11 mouse cellular contexts compared by ENCODE assay signal in the genomic region with DNA sequence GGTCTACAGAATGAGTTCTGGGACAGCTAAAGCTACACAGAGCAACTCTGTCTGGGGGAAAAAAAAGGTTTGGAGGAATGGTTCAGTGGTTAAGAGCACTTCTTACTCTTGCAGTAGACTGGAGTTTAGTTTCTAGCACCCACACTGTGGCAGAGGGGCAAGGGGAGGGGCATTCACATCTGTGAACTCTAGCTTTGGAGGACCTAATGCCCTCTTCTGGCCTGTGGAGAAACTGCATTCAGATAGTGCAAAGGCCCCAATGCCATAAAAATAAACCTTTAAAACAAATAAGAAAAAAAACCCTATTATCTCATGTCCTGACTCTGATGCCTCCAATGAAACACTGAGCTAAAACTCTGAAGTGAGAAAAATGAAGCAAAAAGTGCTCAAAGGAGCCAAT. TPM values are rescaled to one million over a fixed set of nuclear protein-coding genes. Genes with fewer than 3 reads are reported as not detected.
A peak's percentile ranks its signal among the peaks of the same experiment; 100 is the strongest.
DNase-seq lines count a peak whose midpoint lies in the region; ATAC-seq and TF ChIP-seq lines count a peak whose summit lies in the region.
"Had no signal": no experiment of that assay in that cellular context is flagged by ENCODE, and none has a peak within 500 bp of the region (broad histone marks: within the 10 kb centered on the region; RNA-seq: fewer than 3 reads in every experiment).

No protein-coding gene starts in this region.

- TF ChIP-seq POLR2A in kidney, adult 2 months (IDR thresholded peaks at IDR 0.05; ENCODE audit: low read depth, low read length), result no peak
- TF ChIP-seq POLR2A in MEL (IDR thresholded peaks at IDR 0.05; ENCODE audit: control insufficient read depth in 1 of 2, insufficient read depth in 1 of 2, low read depth in 1 of 2, low read length in 2 of 2, poor library complexity in 1 of 2), result no peak

- H3K36me3 ChIP-seq in kidney, adult 2 months (ENCODE audit: control insufficient read depth, insufficient read depth, low read length), result no peaks in the 10 kb centered on the region
- no peaks in the 10 kb centered on the region for H3K36me3 ChIP-seq in kidney, embryonic 16.5 days (ENCODE audit: insufficient read depth, low read length)
- no peaks in the 10 kb centered on the region for H3K36me3 ChIP-seq in MEL (ENCODE audit: control insufficient read depth in 1 of 2, insufficient read depth in 2 of 2, low read length in 2 of 2)
- H3K36me3 ChIP-seq in liver, embryonic 11.5 days (ENCODE audit: control insufficient read depth, insufficient read depth, low read length), result no peaks in the 10 kb centered on the region
- H3K36me3 ChIP-seq: limb, embryonic 15.5 days had no signal

- no peak for TF ChIP-seq EP300 in MEL (IDR thresholded peaks at IDR 0.05; ENCODE audit: low read depth in 1 of 2, low read length in 2 of 2)

- H3K9ac ChIP-seq in kidney, embryonic 16.5 days (replicated peaks; ENCODE audit: low read length), result no peak overlapping the region
- no peak overlapping the region for H3K9ac ChIP-seq in MEL (ENCODE audit: control insufficient read depth, low read depth, low read length, poor library complexity, severe bottlenecking)
- no peak overlapping the region for H3K9ac ChIP-seq in liver, embryonic 11.5 days (ENCODE audit: low read depth, low read length)
- H3K9ac ChIP-seq: limb, embryonic 15.5 days had no signal

- no peaks in the 10 kb centered on the region for H3K9me3 ChIP-seq in kidney, embryonic 16.5 days (ENCODE audit: low read length)
- H3K9me3 ChIP-seq in MEL (replicated peaks; ENCODE audit: insufficient read depth, low read length), result no peaks in the 10 kb centered on the region
- no peaks in the 10 kb centered on the region for H3K9me3 ChIP-seq in liver, embryonic 11.5 days (ENCODE audit: control insufficient read depth, low read length)
- H3K9me3 ChIP-seq: limb, embryonic 15.5 days had no signal

- no peak overlapping the region for H3K4me2 ChIP-seq in kidney, embryonic 16.5 days (replicated peaks; ENCODE audit: low read depth, low read length)
- H3K4me2 ChIP-seq in liver, embryonic 11.5 days, result no peak overlapping the region
- H3K4me2 ChIP-seq: limb, embryonic 15.5 days had no signal

- no peaks in the 10 kb centered on the region for H3K79me2 ChIP-seq in MEL (ENCODE audit: control insufficient read depth, insufficient read depth, low read length, poor library complexity)

- H3K4me3 ChIP-seq in kidney, adult 2 months (ENCODE audit: insufficient read depth, low read depth, low read length), result no peak overlapping the region
- no peak overlapping the region for H3K4me3 ChIP-seq in kidney, embryonic 16.5 days (ENCODE audit: low read length)
- H3K4me3 ChIP-seq in MEL (ENCODE audit: control insufficient read depth in 1 of 2, insufficient read depth in 1 of 2, low read depth in 2 of 2, low read length in 2 of 2), result no peak overlapping the region
- no peak overlapping the region for H3K4me3 ChIP-seq in liver, embryonic 11.5 days (ENCODE audit: low read depth, low read length)
- H3K4me3 ChIP-seq: limb, embryonic 15.5 days had no signal

- no peak for DNase-seq in kidney, adult 2 months
- peak; percentile 74 for DNase-seq in MEL (ENCODE audit: low read depth, low spot score)
- no peak for DNase-seq in liver, embryonic 11.5 days (ENCODE audit: low spot score)
- DNase-seq in thymus, postnatal 0 days (ENCODE audit: low spot score), result peak; percentile 69
- DNase-seq in left cerebral cortex, adult 11 months (ENCODE audit: low spot score), result no peak
- DNase-seq in left cerebral cortex, postnatal 25 days (ENCODE audit: low spot score in 2 of 2), result no peak
- DNase-seq in cerebellum, postnatal 14 days, result no peak
- DNase-seq: kidney, adult 8-10 months had no signal

- intact Hi-C loops in left cerebral cortex, postnatal 25 days (cut with DNase I), result no loop called here

- H3K27me3 ChIP-seq in kidney, adult 2 months (replicated peaks; ENCODE audit: control insufficient read depth, insufficient read depth, low read length), result no peaks in the 10 kb centered on the region
- H3K27me3 ChIP-seq in kidney, embryonic 16.5 days (ENCODE audit: insufficient read depth, low read length), result no peaks in the 10 kb centered on the region
- H3K27me3 ChIP-seq in MEL (ENCODE audit: control insufficient read depth in 1 of 2, insufficient read depth in 2 of 2, low read length in 2 of 2), result no peaks in the 10 kb centered on the region; a peak in 1 of 4 replicates
- H3K27me3 ChIP-seq in liver, embryonic 11.5 days (replicated peaks; ENCODE audit: control insufficient read depth, insufficient read depth, low read length), result no peaks in the 10 kb centered on the region
- H3K27me3 ChIP-seq: limb, embryonic 15.5 days had no signal

- H3K27ac ChIP-seq in kidney, adult 2 months (ENCODE audit: insufficient read depth, low read depth, low read length), result no peak overlapping the region
- H3K27ac ChIP-seq in kidney, embryonic 16.5 days (ENCODE audit: low read length), result no peak overlapping the region
- no peak overlapping the region for H3K27ac ChIP-seq in MEL (ENCODE audit: control insufficient read depth, low read depth, low read length)
- H3K27ac ChIP-seq in liver, embryonic 11.5 days (ENCODE audit: low read depth, low read length), result no peak overlapping the region
- H3K27ac ChIP-seq: limb, embryonic 15.5 days had no signal

- TF ChIP-seq RAD21 in MEL (IDR thresholded peaks at IDR 0.05; ENCODE audit: low read depth, low read length), result peak; percentile 45

- ATAC-seq in kidney, embryonic 16.5 days (ENCODE audit: low FRiP score, low TSS enrichment), result no peak
- peak; percentile 49; the same call in 1 of the 2 replicates for ATAC-seq in liver, embryonic 11.5 days (replicated peaks; ENCODE audit: low FRiP score)
- ATAC-seq: forebrain, embryonic 16.5 days had no signal

- no peaks in the 10 kb centered on the region for H3K4me1 ChIP-seq in kidney, adult 2 months (ENCODE audit: control insufficient read depth, insufficient read depth, low read length)
- no peaks in the 10 kb centered on the region for H3K4me1 ChIP-seq in kidney, embryonic 16.5 days (ENCODE audit: insufficient read depth, low read length)
- H3K4me1 ChIP-seq in MEL (ENCODE audit: control insufficient read depth in 1 of 2, insufficient read depth in 2 of 2, low read length in 2 of 2), result peaks cover 0 to 2% of the 10 kb centered on the region in 2 experiments; a peak in 1 of 4 replicates
- H3K4me1 ChIP-seq in liver, embryonic 11.5 days (replicated peaks; ENCODE audit: control insufficient read depth, insufficient read depth, low read length), result no peaks in the 10 kb centered on the region; the same call in 1 of the 2 replicates
- H3K4me1 ChIP-seq: limb, embryonic 15.5 days had no signal

- peak; percentile 51 for TF ChIP-seq CTCF in kidney, adult 2 months (conservative IDR thresholded peaks at IDR 0.05; ENCODE audit: insufficient read depth, insufficient read length, low read depth, low read length)
- TF ChIP-seq CTCF in MEL (IDR thresholded peaks at IDR 0.05 in 2 of 3, conservative IDR thresholded peaks at IDR 0.05 in 1 of 3; ENCODE audit: control insufficient read depth in 1 of 3, insufficient read depth in 1 of 3, low read depth in 2 of 3, low read length in 3 of 3, poor library complexity in 1 of 3, severe bottlenecking in 1 of 3), result peak; percentile 42 to 64 (median 59)

RNA-seq across cellular contexts. Expression of gene Rnf225, which starts 16.3 kb away (rescaled TPM):
- 0.08 and 0.11 TPM in 2 replicates for polyA plus RNA-seq in kidney, adult 2 months (2012; rRNA removed)
- polyA plus RNA-seq in kidney, embryonic 16.5 days (2015; fragmentation: Nextera tagmentation; extraction: Ambion mirVana), result 0.46 and 0.60 TPM in 2 replicates
- total RNA-seq in MEL (2012; rRNA removed), result 0.89 and 1.0 TPM in 2 replicates
- 1 to 10 TPM in 1 of 2 experiments, not detected in 1; 2.3 TPM for polyA plus RNA-seq in MEL (2012; ENCODE audit: insufficient read depth in 1 of 2, insufficient read length in 2 of 2, low read depth in 1 of 2, low replicate concordance in 2 of 2, missing spikeins in 1 of 2)
- 0.38 and 0.81 TPM in 2 replicates for polyA plus RNA-seq in liver, embryonic 11.5 days (2014; fragmentation: Nextera tagmentation; extraction: Ambion mirVana)
- polyA plus RNA-seq in thymus, postnatal 0 days (2015; fragmentation: Nextera tagmentation; extraction: Ambion mirVana), result 0.22 and 0.42 TPM in 2 replicates
- under 1 TPM; 0.78 to 0.94 TPM for total RNA-seq in left cerebral cortex, postnatal 25 days (2021)

RNA-seq across cellular contexts. Expression of gene Rps5, which starts 21.4 kb away (rescaled TPM):
- 1,384 and 1,441 TPM in 2 replicates for polyA plus RNA-seq in kidney, adult 2 months (2012; rRNA removed)
- polyA plus RNA-seq in kidney, embryonic 16.5 days (2015; fragmentation: Nextera tagmentation; extraction: Ambion mirVana), result 983 and 1,044 TPM in 2 replicates
- total RNA-seq in MEL (2012; rRNA removed), result 3,873 and 4,196 TPM in 2 replicates
- polyA plus RNA-seq in MEL (2012; ENCODE audit: insufficient read depth in 1 of 2, insufficient read length in 2 of 2, low read depth in 1 of 2, low replicate concordance in 2 of 2, missing spikeins in 1 of 2), result 1,000 to 10,000 TPM in 1 of 2 experiments, 100 to 1,000 TPM in 1; 960 to 2,915 TPM
- 1,276 and 1,341 TPM in 2 replicates for polyA plus RNA-seq in liver, embryonic 11.5 days (2014; fragmentation: Nextera tagmentation; extraction: Ambion mirVana)
- polyA plus RNA-seq in thymus, postnatal 0 days (2015; fragmentation: Nextera tagmentation; extraction: Ambion mirVana), result 1,115 and 1,143 TPM in 2 replicates
- 100 to 1,000 TPM; 339 to 352 TPM for total RNA-seq in left cerebral cortex, postnatal 25 days (2021)

RNA-seq across cellular contexts. Expression of gene Zfp324, which starts 22.1 kb away (rescaled TPM):
- polyA plus RNA-seq in kidney, adult 2 months (2012; rRNA removed), result 4.8 and 5.9 TPM in 2 replicates
- 10.4 and 12.1 TPM in 2 replicates for polyA plus RNA-seq in kidney, embryonic 16.5 days (2015; fragmentation: Nextera tagmentation; extraction: Ambion mirVana)
- total RNA-seq in MEL (2012; rRNA removed), result 5.9 and 9.9 TPM in 2 replicates
- 1 to 10 TPM in 1 of 2 experiments, not detected in 1; 5.2 TPM for polyA plus RNA-seq in MEL (2012; ENCODE audit: insufficient read depth in 1 of 2, insufficient read length in 2 of 2, low read depth in 1 of 2, low replicate concordance in 2 of 2, missing spikeins in 1 of 2)
- polyA plus RNA-seq in liver, embryonic 11.5 days (2014; fragmentation: Nextera tagmentation; extraction: Ambion mirVana), result 6.6 and 7.7 TPM in 2 replicates
- 4.9 and 5.0 TPM in 2 replicates for polyA plus RNA-seq in thymus, postnatal 0 days (2015; fragmentation: Nextera tagmentation; extraction: Ambion mirVana)
- 10 to 100 TPM; 10.3 to 11.9 TPM for total RNA-seq in left cerebral cortex, postnatal 25 days (2021)

RNA-seq across cellular contexts. Expression of gene Zfp446, which starts 34.2 kb away (rescaled TPM):
- polyA plus RNA-seq in kidney, adult 2 months (2012; rRNA removed), result 5.4 and 6.2 TPM in 2 replicates
- polyA plus RNA-seq in kidney, embryonic 16.5 days (2015; fragmentation: Nextera tagmentation; extraction: Ambion mirVana), result 12.4 and 14.4 TPM in 2 replicates
- 3.4 TPM in 2 replicates for total RNA-seq in MEL (2012; rRNA removed)
- 1 to 10 TPM in 1 of 2 experiments, not detected in 1; 4.9 TPM for polyA plus RNA-seq in MEL (2012; ENCODE audit: insufficient read depth in 1 of 2, insufficient read length in 2 of 2, low read depth in 1 of 2, low replicate concordance in 2 of 2, missing spikeins in 1 of 2)
- polyA plus RNA-seq in liver, embryonic 11.5 days (2014; fragmentation: Nextera tagmentation; extraction: Ambion mirVana), result 6.9 and 7.0 TPM in 2 replicates
- 5.7 and 5.8 TPM in 2 replicates for polyA plus RNA-seq in thymus, postnatal 0 days (2015; fragmentation: Nextera tagmentation; extraction: Ambion mirVana)
- 1 to 10 TPM; 7.6 to 9.0 TPM for total RNA-seq in left cerebral cortex, postnatal 25 days (2021)

RNA-seq across cellular contexts. Expression of gene Zscan22, which starts 45.9 kb away (rescaled TPM):
- 11.6 and 12.5 TPM in 2 replicates for polyA plus RNA-seq in kidney, adult 2 months (2012; rRNA removed)
- 20.4 and 22.0 TPM in 2 replicates for polyA plus RNA-seq in kidney, embryonic 16.5 days (2015; fragmentation: Nextera tagmentation; extraction: Ambion mirVana)
- 1.3 and 2.5 TPM in 2 replicates for total RNA-seq in MEL (2012; rRNA removed)
- polyA plus RNA-seq in MEL (2012; ENCODE audit: insufficient read depth in 1 of 2, insufficient read length in 2 of 2, low read depth in 1 of 2, low replicate concordance in 2 of 2, missing spikeins in 1 of 2), result 1 to 10 TPM in 1 of 2 experiments, not detected in 1; 7.1 TPM
- polyA plus RNA-seq in liver, embryonic 11.5 days (2014; fragmentation: Nextera tagmentation; extraction: Ambion mirVana), result 14.4 and 16.4 TPM in 2 replicates
- polyA plus RNA-seq in thymus, postnatal 0 days (2015; fragmentation: Nextera tagmentation; extraction: Ambion mirVana), result 4.6 and 7.2 TPM in 2 replicates
- total RNA-seq in left cerebral cortex, postnatal 25 days (2021), result 10 to 100 TPM; 13.0 to 16.9 TPM

Comparison
In these comparisons a context has a peak if more than half of its experiments do, and no peak if none do; other contexts are left out.
1. DNase-seq: peak in MEL (single experiment) and thymus, postnatal 0 days (single experiment); none in kidney, adult 2 months (single experiment), liver, embryonic 11.5 days (single experiment), left cerebral cortex, adult 11 months (single experiment), left cerebral cortex, postnatal 25 days (0 of 2) and cerebellum, postnatal 14 days (0 of 2).